Mouse (Mus musculus) liver, adult 2 months (tissue): ENCODE results near the gene Hes6.

ENCODE experiments used
- CTCF ChIP-seq: fragments of 200-500 bp; IDR thresholded peaks from 2 replicates; pipeline ENCODE4 v1.5.1; 2011; ENCODE audit warnings: low read depth, low read length, control low read depth
- POLR2A ChIP-seq: fragments of 200-500 bp; IDR thresholded peaks from 2 replicates; pipeline ENCODE4 v1.6.1; 2011; ENCODE audit warnings: low read length, control low read depth; ENCODE audit not compliant: insufficient read depth; ENCODE audit errors: extremely low read depth

DNA sequence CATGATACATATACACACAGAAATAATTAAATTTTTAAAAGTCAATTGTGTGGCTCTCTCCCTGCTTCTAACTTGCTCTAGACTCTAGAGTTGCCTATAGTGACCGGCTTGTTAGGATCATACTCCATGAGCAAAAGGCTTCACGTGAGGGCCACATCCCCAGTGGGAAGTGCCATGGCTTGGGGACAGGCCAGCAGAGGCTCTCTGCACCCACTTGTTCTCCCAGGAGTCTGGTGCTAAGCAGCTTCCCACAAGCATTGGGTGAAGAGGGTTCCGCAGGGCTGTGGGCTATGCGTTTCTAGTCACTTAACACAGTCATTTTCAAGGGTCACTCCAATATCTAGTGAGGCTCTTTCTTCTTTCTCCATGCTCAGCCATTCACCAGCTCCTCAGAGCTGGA lies 43.3 kb upstream of the Hes6 start:
- no peak for TF ChIP-seq CTCF
- TF ChIP-seq POLR2A: no peak
